Mouse (Mus musculus): ENCODE data around the gene Foxi1. TPM values are rescaled to one million over a fixed set of nuclear protein-coding genes. Genes with fewer than 3 reads are reported as not detected.

Foxi1 gene
- polyA plus RNA-seq (2012; rRNA removed), result 0.85 TPM in 1 of 2 replicates, not detected in the other

- H3K4me1 ChIP-seq (ENCODE audit: control insufficient read depth, insufficient read depth, low read length), result no peaks in the 10 kb centered on the region; the same call in 1 of the 2 replicates
- no peak within 1 kb of the TSS for H3K27ac ChIP-seq (ENCODE audit: control insufficient read depth, insufficient read depth, low read depth, low read length)
- H3K36me3 ChIP-seq (ENCODE audit: control insufficient read depth, insufficient read depth, low read length), result no peaks in the 10 kb centered on the region
- TF ChIP-seq POLR2A (IDR thresholded peaks at IDR 0.05; ENCODE audit: control insufficient read depth, low read depth, low read length) (no peak), CTCF (IDR thresholded peaks at IDR 0.05; ENCODE audit: control insufficient read depth, insufficient read depth, insufficient replicate concordance, low read depth, low read length) (no peak)
- no peak within 1 kb of the TSS for H3K4me3 ChIP-seq (ENCODE audit: control insufficient read depth, low read depth, low read length)
- no peaks in the 10 kb centered on the region for H3K27me3 ChIP-seq (ENCODE audit: control insufficient read depth, insufficient read depth, low read length)
These were observed at the start of gene Foxi1 for GRCm38 (mm10) chr11:34207989-34208388. Gene Foxi1, minus strand, starts transcription at chr11:34208089.

- H3K4me1 ChIP-seq (ENCODE audit: control insufficient read depth, insufficient read depth, low read length), result no peaks in the 10 kb centered on the region
- no peaks in the 10 kb centered on the region for H3K36me3 ChIP-seq (ENCODE audit: control insufficient read depth, insufficient read depth, low read length)
- H3K27ac ChIP-seq (ENCODE audit: control insufficient read depth, insufficient read depth, low read depth, low read length), result no peak overlapping the region
- no peak for TF ChIP-seq POLR2A (IDR thresholded peaks at IDR 0.05; ENCODE audit: control insufficient read depth, low read depth, low read length)
- H3K4me3 ChIP-seq (ENCODE audit: control insufficient read depth, low read depth, low read length), result no peak overlapping the region
- H3K27me3 ChIP-seq (ENCODE audit: control insufficient read depth, insufficient read depth, low read length), result no peaks in the 10 kb centered on the region
These were observed 35.1 kb upstream of the Foxi1 start for GRCm38 (mm10) chr11:34242979-34243378.

GRCm38 (mm10) chr11:34240252-34240651 lies 32.4 kb upstream of the Foxi1 start:
- no peak overlapping the region for H3K4me3 ChIP-seq (ENCODE audit: control insufficient read depth, low read depth, low read length)
- H3K27ac ChIP-seq (ENCODE audit: control insufficient read depth, insufficient read depth, low read depth, low read length), result no peak overlapping the region
- no peaks in the 10 kb centered on the region for H3K27me3 ChIP-seq (ENCODE audit: control insufficient read depth, insufficient read depth, low read length)
- no peaks in the 10 kb centered on the region for H3K4me1 ChIP-seq (ENCODE audit: control insufficient read depth, insufficient read depth, low read length)
- TF ChIP-seq CTCF (IDR thresholded peaks at IDR 0.05; ENCODE audit: control insufficient read depth, insufficient read depth, insufficient replicate concordance, low read depth, low read length), result no peak
- no peak for TF ChIP-seq POLR2A (IDR thresholded peaks at IDR 0.05; ENCODE audit: control insufficient read depth, low read depth, low read length)
- no peaks in the 10 kb centered on the region for H3K36me3 ChIP-seq (ENCODE audit: control insufficient read depth, insufficient read depth, low read length)

DNA sequence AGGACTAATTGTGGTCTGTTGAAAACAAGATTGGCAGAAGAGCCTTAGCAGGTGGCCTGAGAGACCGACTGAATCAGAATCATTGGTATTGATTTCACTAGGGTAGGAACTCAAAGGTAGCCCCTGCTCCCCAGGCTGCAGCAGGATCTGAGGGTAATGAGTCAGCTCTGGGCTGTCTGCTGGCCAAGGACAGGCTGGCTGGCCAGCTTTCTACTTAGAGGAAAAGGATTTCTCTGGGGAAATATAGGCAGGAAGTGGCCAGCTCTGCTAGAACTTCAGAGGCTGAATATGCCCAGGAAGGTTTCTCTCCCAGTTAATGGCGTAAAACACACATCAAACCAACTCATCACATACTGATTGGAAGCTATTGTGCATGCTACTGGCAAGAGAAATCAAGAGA lies 31.8 kb upstream of the Foxi1 start:
- no peaks in the 10 kb centered on the region for H3K4me1 ChIP-seq (ENCODE audit: control insufficient read depth, insufficient read depth, low read length)
- H3K27me3 ChIP-seq (ENCODE audit: control insufficient read depth, insufficient read depth, low read length), result no peaks in the 10 kb centered on the region
- H3K36me3 ChIP-seq (ENCODE audit: control insufficient read depth, insufficient read depth, low read length), result no peaks in the 10 kb centered on the region
- H3K27ac ChIP-seq (ENCODE audit: control insufficient read depth, insufficient read depth, low read depth, low read length), result no peak overlapping the region
- TF ChIP-seq POLR2A (IDR thresholded peaks at IDR 0.05; ENCODE audit: control insufficient read depth, low read depth, low read length), result no peak
- TF ChIP-seq CTCF (IDR thresholded peaks at IDR 0.05; ENCODE audit: control insufficient read depth, insufficient read depth, insufficient replicate concordance, low read depth, low read length), result no peak
- H3K4me3 ChIP-seq (ENCODE audit: control insufficient read depth, low read depth, low read length), result no peak overlapping the region

DNA sequence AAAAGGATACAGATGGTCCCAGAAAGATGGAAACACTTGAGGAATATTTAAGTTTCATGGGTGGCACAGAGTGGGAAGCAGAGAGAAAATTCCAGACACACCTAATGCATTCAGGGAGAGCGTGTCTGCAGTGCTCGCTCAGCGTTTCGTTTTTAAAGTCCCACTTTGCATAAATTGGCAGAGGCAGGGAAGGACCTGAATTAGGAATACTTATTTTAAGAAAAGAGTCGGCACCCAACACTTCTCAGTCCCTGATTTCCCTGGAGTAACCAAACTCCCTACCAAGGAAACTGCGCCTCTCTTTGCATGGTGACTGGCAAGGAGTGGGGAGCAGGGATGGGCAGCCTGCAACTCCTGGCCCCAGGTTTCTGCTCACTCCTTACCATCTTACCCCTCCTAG lies 29.0 kb upstream of the Foxi1 start:
- no peak overlapping the region for H3K27ac ChIP-seq (ENCODE audit: control insufficient read depth, insufficient read depth, low read depth, low read length)
- H3K4me1 ChIP-seq (ENCODE audit: control insufficient read depth, insufficient read depth, low read length), result no peaks in the 10 kb centered on the region
- no peaks in the 10 kb centered on the region for H3K36me3 ChIP-seq (ENCODE audit: control insufficient read depth, insufficient read depth, low read length)
- H3K4me3 ChIP-seq (ENCODE audit: control insufficient read depth, low read depth, low read length), result no peak overlapping the region
- TF ChIP-seq POLR2A (IDR thresholded peaks at IDR 0.05; ENCODE audit: control insufficient read depth, low read depth, low read length) (no peak), CTCF (IDR thresholded peaks at IDR 0.05; ENCODE audit: control insufficient read depth, insufficient read depth, insufficient replicate concordance, low read depth, low read length) (no peak)
- H3K27me3 ChIP-seq (ENCODE audit: control insufficient read depth, insufficient read depth, low read length), result no peaks in the 10 kb centered on the region

GRCm38 (mm10) chr11:34236091-34236759 lies 28.3 kb upstream of the Foxi1 start:
- no peaks in the 10 kb centered on the region for H3K27me3 ChIP-seq (ENCODE audit: control insufficient read depth, insufficient read depth, low read length)
- H3K27ac ChIP-seq (ENCODE audit: control insufficient read depth, insufficient read depth, low read depth, low read length), result no peak overlapping the region
- no peak overlapping the region for H3K4me3 ChIP-seq (ENCODE audit: control insufficient read depth, low read depth, low read length)
- no peaks in the 10 kb centered on the region for H3K36me3 ChIP-seq (ENCODE audit: control insufficient read depth, insufficient read depth, low read length)
- H3K4me1 ChIP-seq (ENCODE audit: control insufficient read depth, insufficient read depth, low read length), result no peaks in the 10 kb centered on the region
- TF ChIP-seq POLR2A (IDR thresholded peaks at IDR 0.05; ENCODE audit: control insufficient read depth, low read depth, low read length) (no peak), CTCF (IDR thresholded peaks at IDR 0.05; ENCODE audit: control insufficient read depth, insufficient read depth, insufficient replicate concordance, low read depth, low read length) (peak; percentile 72; the same call in 1 of the 2 replicates)

DNA sequence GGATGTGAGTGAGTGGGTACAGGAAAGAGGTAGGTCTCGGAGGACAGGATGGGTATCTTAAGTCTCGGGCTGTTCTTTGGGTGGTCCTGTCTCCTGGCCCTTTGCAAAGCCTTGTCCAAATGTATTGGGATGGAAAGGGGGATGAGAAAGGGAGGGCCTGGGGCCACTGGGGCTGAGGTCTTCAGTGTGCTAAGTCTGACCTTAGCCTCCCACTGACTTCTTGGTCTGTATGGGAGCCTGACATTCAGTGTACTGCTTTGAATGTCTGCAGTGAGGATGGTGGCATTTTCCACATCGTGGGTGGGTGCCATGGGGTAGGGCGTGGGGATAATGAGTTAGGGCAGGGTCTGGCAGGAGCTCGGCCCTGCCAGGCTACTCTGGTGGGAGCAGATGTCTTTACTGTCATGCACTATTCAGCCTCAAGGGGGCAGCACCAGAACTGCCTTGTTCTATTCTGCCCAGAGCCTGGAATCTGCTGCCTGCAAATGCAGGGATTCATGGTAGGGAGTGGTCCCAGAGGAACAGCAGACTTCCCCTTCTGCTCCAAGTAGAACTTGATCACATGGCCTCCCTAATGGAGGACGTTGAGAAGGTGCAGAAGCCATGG lies 21.0 kb upstream of the Foxi1 start:
- Histone ChIP-seq H3K27ac (ENCODE audit: control insufficient read depth, insufficient read depth, low read depth, low read length) (no peak overlapping the region), H3K36me3 (ENCODE audit: control insufficient read depth, insufficient read depth, low read length) (no peaks in the 10 kb centered on the region), H3K4me1 (ENCODE audit: control insufficient read depth, insufficient read depth, low read length) (peaks cover 9% of the 10 kb centered on the region), H3K27me3 (ENCODE audit: control insufficient read depth, insufficient read depth, low read length) (no peaks in the 10 kb centered on the region), H3K4me3 (ENCODE audit: control insufficient read depth, low read depth, low read length) (peak overlapping the region; percentile 34)
- TF ChIP-seq POLR2A (IDR thresholded peaks at IDR 0.05; ENCODE audit: control insufficient read depth, low read depth, low read length) (no peak), CTCF (IDR thresholded peaks at IDR 0.05; ENCODE audit: control insufficient read depth, insufficient read depth, insufficient replicate concordance, low read depth, low read length) (peak; percentile 82)
